Mouse (Mus musculus): ENCODE results near the gene 2310011J03Rik. TPM values are rescaled to one million over a fixed set of nuclear protein-coding genes. Genes with fewer than 3 reads are reported as not detected.

Gene 2310011J03Rik
- polyA plus RNA-seq, 1 experiment from 2014 or later: 46.6 TPM

GRCm38 (mm10) chr10:80281304-80281703 is 39.0 kb downstream of the 2310011J03Rik start:
- Histone ChIP-seq H3K4me1 (ENCODE audit: control insufficient read depth, insufficient read depth, low read length) (0 out of 2 replicates have a peak, but pooled peaks cover 8% of the 10 kb centered on the region), H3K27ac (ENCODE audit: low read length) (peak overlapping the region; percentile 76), H3K9ac (ENCODE audit: low read length) (no peak overlapping the region), H3K36me3 (ENCODE audit: control insufficient read depth, insufficient read depth, low read length) (peaks cover 29% of the 10 kb centered on the region), H3K9me3 (replicated peaks; ENCODE audit: control insufficient read depth, low read length) (no peaks in the 10 kb centered on the region), H3K4me2 (ENCODE audit: low read depth, low read length) (no peak overlapping the region), H3K27me3 (ENCODE audit: control insufficient read depth, insufficient read depth, low read length) (no peaks in the 10 kb centered on the region), H3K4me3 (replicated peaks; ENCODE audit: low read length) (no peak overlapping the region)
- WGBS: 62% methylated on average over 7 of the region's 7 CpGs
- no peak for ATAC-seq (ENCODE audit: insufficient read depth, low FRiP score)

GRCm38 (mm10) chr10:80279273-80279672 is 41.1 kb downstream of the 2310011J03Rik start:
- Histone ChIP-seq H3K36me3 (ENCODE audit: control insufficient read depth, insufficient read depth, low read length) (peaks cover 34% of the 10 kb centered on the region), H3K27ac (ENCODE audit: low read length) (no peak overlapping the region), H3K27me3 (ENCODE audit: control insufficient read depth, insufficient read depth, low read length) (no peaks in the 10 kb centered on the region)

GRCm38 (mm10) chr10:80278390-80278789 is 41.9 kb downstream of the 2310011J03Rik start:
- WGBS: 86% methylated on average over 9 of the region's 9 CpGs
- H3K27me3 ChIP-seq (ENCODE audit: control insufficient read depth, insufficient read depth, low read length): no peaks in the 10 kb centered on the region
- no peak overlapping the region for H3K4me2 ChIP-seq (ENCODE audit: low read depth, low read length)
- H3K36me3 ChIP-seq (ENCODE audit: control insufficient read depth, insufficient read depth, low read length): peaks cover 29% of the 10 kb centered on the region
- no peak for ATAC-seq (ENCODE audit: insufficient read depth, low FRiP score)
- 0 out of 2 replicates have a peak, but pooled peaks cover 3% of the 10 kb centered on the region for H3K4me1 ChIP-seq (ENCODE audit: control insufficient read depth, insufficient read depth, low read length)
- no peak overlapping the region for H3K27ac ChIP-seq (ENCODE audit: low read length)
- no peak overlapping the region for H3K4me3 ChIP-seq (replicated peaks; ENCODE audit: low read length)
- no peak overlapping the region for H3K9ac ChIP-seq (ENCODE audit: low read length)
- H3K9me3 ChIP-seq (replicated peaks; ENCODE audit: control insufficient read depth, low read length): no peaks in the 10 kb centered on the region

More at GRCm38 (mm10) chr10:80279273-80279672, 41.1 kb downstream of the 2310011J03Rik start:
- no peak overlapping the region for H3K9ac ChIP-seq (ENCODE audit: low read length)
- 91% methylated on average over 12 of the region's 12 CpGs for WGBS
- H3K4me1 ChIP-seq (ENCODE audit: control insufficient read depth, insufficient read depth, low read length): 0 out of 2 replicates have a peak, but pooled peaks cover 8% of the 10 kb centered on the region
- no peak overlapping the region for H3K4me3 ChIP-seq (replicated peaks; ENCODE audit: low read length)
- no peak overlapping the region for H3K4me2 ChIP-seq (ENCODE audit: low read depth, low read length)
- ATAC-seq (ENCODE audit: insufficient read depth, low FRiP score): no peak
- no peaks in the 10 kb centered on the region for H3K9me3 ChIP-seq (replicated peaks; ENCODE audit: control insufficient read depth, low read length)

GRCm38 (mm10) chr10:80276238-80276637 is 44.1 kb downstream of the 2310011J03Rik start:
- H3K4me2 ChIP-seq (ENCODE audit: low read depth, low read length): no peak overlapping the region
- 83% methylated on average over 5 of the region's 5 CpGs for WGBS
- no peak overlapping the region for H3K9ac ChIP-seq (ENCODE audit: low read length)
- H3K9me3 ChIP-seq (replicated peaks; ENCODE audit: control insufficient read depth, low read length): no peaks in the 10 kb centered on the region
- no peaks in the 10 kb centered on the region for H3K27me3 ChIP-seq (ENCODE audit: control insufficient read depth, insufficient read depth, low read length)
- H3K27ac ChIP-seq (ENCODE audit: low read length): no peak overlapping the region; the same call in 1 of the 2 replicates
- no peak overlapping the region for H3K4me3 ChIP-seq (replicated peaks; ENCODE audit: low read length)
- peaks cover 3% of the 10 kb centered on the region for H3K4me1 ChIP-seq (ENCODE audit: control insufficient read depth, insufficient read depth, low read length)
- ATAC-seq (ENCODE audit: insufficient read depth, low FRiP score): no peak
- H3K36me3 ChIP-seq (ENCODE audit: control insufficient read depth, insufficient read depth, low read length): peaks cover 23% of the 10 kb centered on the region

GRCm38 (mm10) chr10:80273847-80274246 is 46.5 kb downstream of the 2310011J03Rik start:
- WGBS: 89% methylated on average over 3 of the region's 3 CpGs
- ATAC-seq (ENCODE audit: insufficient read depth, low FRiP score): no peak
- no peaks in the 10 kb centered on the region for H3K27me3 ChIP-seq (ENCODE audit: control insufficient read depth, insufficient read depth, low read length)
- H3K4me1 ChIP-seq (ENCODE audit: control insufficient read depth, insufficient read depth, low read length): peaks cover 10% of the 10 kb centered on the region
- H3K4me3 ChIP-seq (replicated peaks; ENCODE audit: low read length): no peak overlapping the region
- H3K4me2 ChIP-seq (ENCODE audit: low read depth, low read length): no peak overlapping the region
- no peak overlapping the region for H3K27ac ChIP-seq (ENCODE audit: low read length)
- peaks cover 20% of the 10 kb centered on the region for H3K36me3 ChIP-seq (ENCODE audit: control insufficient read depth, insufficient read depth, low read length)
- H3K9me3 ChIP-seq (replicated peaks; ENCODE audit: control insufficient read depth, low read length): no peaks in the 10 kb centered on the region
- no peak overlapping the region for H3K9ac ChIP-seq (ENCODE audit: low read length)

GRCm38 (mm10) chr10:80271870-80272585 is 48.3 kb downstream of the 2310011J03Rik start:
- Histone ChIP-seq H3K4me2 (ENCODE audit: low read depth, low read length) (no peak overlapping the region), H3K4me1 (ENCODE audit: control insufficient read depth, insufficient read depth, low read length) (peaks cover 23% of the 10 kb centered on the region), H3K27ac (ENCODE audit: low read length) (peak overlapping the region; percentile 38), H3K27me3 (ENCODE audit: control insufficient read depth, insufficient read depth, low read length) (no peaks in the 10 kb centered on the region), H3K36me3 (ENCODE audit: control insufficient read depth, insufficient read depth, low read length) (peaks cover 6% of the 10 kb centered on the region), H3K9ac (ENCODE audit: low read length) (no peak overlapping the region), H3K9me3 (replicated peaks; ENCODE audit: control insufficient read depth, low read length) (no peaks in the 10 kb centered on the region), H3K4me3 (replicated peaks; ENCODE audit: low read length) (no peak overlapping the region)
- ATAC-seq (ENCODE audit: insufficient read depth, low FRiP score): no peak
- WGBS: 81% methylated on average over 8 of the region's 8 CpGs

GRCm38 (mm10) chr10:80271186-80271843 is 49.0 kb downstream of the 2310011J03Rik start:
- Histone ChIP-seq H3K9me3 (replicated peaks; ENCODE audit: control insufficient read depth, low read length) (no peaks in the 10 kb centered on the region), H3K27me3 (ENCODE audit: control insufficient read depth, insufficient read depth, low read length) (no peaks in the 10 kb centered on the region), H3K9ac (ENCODE audit: low read length) (0 out of 2 replicates have a peak overlapping the region, but pooled peaks have one; percentile 33), H3K4me2 (ENCODE audit: low read depth, low read length) (no peak overlapping the region), H3K36me3 (ENCODE audit: control insufficient read depth, insufficient read depth, low read length) (peaks cover 5% of the 10 kb centered on the region; the same call in 1 of the 2 replicates), H3K4me1 (ENCODE audit: control insufficient read depth, insufficient read depth, low read length) (peaks cover 30% of the 10 kb centered on the region), H3K27ac (ENCODE audit: low read length) (peak overlapping the region; percentile 38; the same call in 1 of the 2 replicates), H3K4me3 (replicated peaks; ENCODE audit: low read length) (no peak overlapping the region)
- 62% methylated on average over 5 of the region's 5 CpGs for WGBS
- no peak for ATAC-seq (ENCODE audit: insufficient read depth, low FRiP score)

- ATAC-seq (ENCODE audit: insufficient read depth, low FRiP score): peak; percentile 14; the same call in 1 of the 2 replicates
- H3K4me1 ChIP-seq (ENCODE audit: control insufficient read depth, insufficient read depth, low read length): peaks cover 35% of the 10 kb centered on the region
These were observed 49.6 kb downstream of the 2310011J03Rik start for GRCm38 (mm10) chr10:80270734-80271181.

GRCm38 (mm10) chr10:80270099-80270498 is 50.2 kb downstream of the 2310011J03Rik start:
- WGBS: 90% methylated on average over 2 of the region's 2 CpGs
- Histone ChIP-seq H3K27ac (ENCODE audit: low read length) (no peak overlapping the region), H3K4me3 (replicated peaks; ENCODE audit: low read length) (no peak overlapping the region), H3K36me3 (ENCODE audit: control insufficient read depth, insufficient read depth, low read length) (0 out of 2 replicates have a peak, but pooled peaks cover 2% of the 10 kb centered on the region), H3K4me2 (ENCODE audit: low read depth, low read length) (no peak overlapping the region), H3K9me3 (replicated peaks; ENCODE audit: control insufficient read depth, low read length) (no peaks in the 10 kb centered on the region), H3K4me1 (ENCODE audit: control insufficient read depth, insufficient read depth, low read length) (peaks cover 36% of the 10 kb centered on the region), H3K9ac (ENCODE audit: low read length) (peak overlapping the region; percentile 33), H3K27me3 (ENCODE audit: control insufficient read depth, insufficient read depth, low read length) (no peaks in the 10 kb centered on the region)
- ATAC-seq (ENCODE audit: insufficient read depth, low FRiP score): no peak

More at GRCm38 (mm10) chr10:80270734-80271181, 49.6 kb downstream of the 2310011J03Rik start:
- WGBS: 68% methylated on average over 6 of the region's 6 CpGs
- Histone ChIP-seq H3K4me3 (replicated peaks; ENCODE audit: low read length) (no peak overlapping the region), H3K4me2 (ENCODE audit: low read depth, low read length) (no peak overlapping the region), H3K27ac (ENCODE audit: low read length) (peak overlapping the region; percentile 34; the same call in 1 of the 2 replicates), H3K9ac (ENCODE audit: low read length) (0 out of 2 replicates have a peak overlapping the region, but pooled peaks have one; percentile 33), H3K9me3 (replicated peaks; ENCODE audit: control insufficient read depth, low read length) (no peaks in the 10 kb centered on the region), H3K36me3 (ENCODE audit: control insufficient read depth, insufficient read depth, low read length) (0 out of 2 replicates have a peak, but pooled peaks cover 2% of the 10 kb centered on the region), H3K27me3 (ENCODE audit: control insufficient read depth, insufficient read depth, low read length) (no peaks in the 10 kb centered on the region)

Measured in stomach, embryonic 16.5 days (tissue).